Mouse (Mus musculus): ENCODE measurements around the gene Pde4d. TPM values are rescaled to one million over a fixed set of nuclear protein-coding genes. Genes with fewer than 3 reads are reported as not detected.

Pde4d gene
- polyA plus RNA-seq, 1 experiment from 2014 or later = 9.8 TPM

GRCm38 (mm10) chr13:109692851-109693250 lies 1243.1 kb downstream of the Pde4d start:
- Histone ChIP-seq H3K4me1 (no peaks in the 10 kb centered on the region), H3K4me3 (no peak overlapping the region), H3K9me3 (no peaks in the 10 kb centered on the region), H3K27ac (no peak overlapping the region), H3K36me3 (replicated peaks) (no peaks in the 10 kb centered on the region), H3K27me3 (ENCODE audit: poor library complexity, severe bottlenecking) (no peaks in the 10 kb centered on the region)
- no peak for DNase-seq (ENCODE audit: extremely low spot score, low spot score)
- 82% methylated on average over 3 of the region's 3 CpGs for WGBS

- DNase-seq (ENCODE audit: extremely low spot score, low spot score) = no peak
- H3K4me1 ChIP-seq = no peaks in the 10 kb centered on the region
- H3K9me3 ChIP-seq = no peaks in the 10 kb centered on the region
- H3K4me3 ChIP-seq = no peak overlapping the region
- WGBS = 97% methylated on average over 2 of the region's 2 CpGs
- H3K27me3 ChIP-seq (ENCODE audit: poor library complexity, severe bottlenecking) = no peaks in the 10 kb centered on the region
- no peak overlapping the region for H3K27ac ChIP-seq
- H3K36me3 ChIP-seq (replicated peaks) = no peaks in the 10 kb centered on the region
Measured at GRCm38 (mm10) chr13:109693769-109694168, 1244.0 kb downstream of the Pde4d start.

- H3K4me3 ChIP-seq = no peak overlapping the region
- no peaks in the 10 kb centered on the region for H3K9me3 ChIP-seq
- WGBS = 92% methylated on average over 2 of the region's 2 CpGs
- H3K4me1 ChIP-seq = no peaks in the 10 kb centered on the region
- DNase-seq (ENCODE audit: extremely low spot score, low spot score) = no peak
- H3K27me3 ChIP-seq (ENCODE audit: poor library complexity, severe bottlenecking) = no peaks in the 10 kb centered on the region
- no peak overlapping the region for H3K27ac ChIP-seq
- H3K36me3 ChIP-seq (replicated peaks) = no peaks in the 10 kb centered on the region
Measured at GRCm38 (mm10) chr13:109694293-109694692, 1244.5 kb downstream of the Pde4d start.

GRCm38 (mm10) chr13:109695098-109695497 lies 1245.3 kb downstream of the Pde4d start:
- 90% methylated on average over 6 of the region's 6 CpGs for WGBS
- H3K36me3 ChIP-seq (replicated peaks) = no peaks in the 10 kb centered on the region
- H3K4me3 ChIP-seq = no peak overlapping the region
- DNase-seq (ENCODE audit: extremely low spot score, low spot score) = no peak
- H3K27ac ChIP-seq = no peak overlapping the region
- no peaks in the 10 kb centered on the region for H3K4me1 ChIP-seq
- H3K9me3 ChIP-seq = no peaks in the 10 kb centered on the region
- no peaks in the 10 kb centered on the region for H3K27me3 ChIP-seq (ENCODE audit: poor library complexity, severe bottlenecking)

GRCm38 (mm10) chr13:109706141-109706540 lies 1256.4 kb downstream of the Pde4d start:
- 85% methylated on average over 2 of the region's 2 CpGs for WGBS
- H3K4me1 ChIP-seq = peaks cover 19% of the 10 kb centered on the region
- H3K27me3 ChIP-seq (ENCODE audit: poor library complexity, severe bottlenecking) = no peaks in the 10 kb centered on the region
- no peaks in the 10 kb centered on the region for H3K9me3 ChIP-seq
- no peak overlapping the region for H3K27ac ChIP-seq
- no peaks in the 10 kb centered on the region for H3K36me3 ChIP-seq (replicated peaks)
- DNase-seq (ENCODE audit: extremely low spot score, low spot score) = no peak
- H3K4me3 ChIP-seq = no peak overlapping the region

- Histone ChIP-seq H3K4me3 (no peak overlapping the region), H3K4me1 (peaks cover 19% of the 10 kb centered on the region), H3K27me3 (ENCODE audit: poor library complexity, severe bottlenecking) (no peaks in the 10 kb centered on the region), H3K36me3 (replicated peaks) (no peaks in the 10 kb centered on the region), H3K9me3 (no peaks in the 10 kb centered on the region), H3K27ac (no peak overlapping the region)
- 79% methylated on average over 5 of the region's 5 CpGs for WGBS
- DNase-seq (ENCODE audit: extremely low spot score, low spot score) = no peak
Measured at GRCm38 (mm10) chr13:109706579-109706978, 1256.8 kb downstream of the Pde4d start.

GRCm38 (mm10) chr13:109707154-109707553 lies 1257.4 kb downstream of the Pde4d start:
- Histone ChIP-seq H3K27me3 (ENCODE audit: poor library complexity, severe bottlenecking) (no peaks in the 10 kb centered on the region), H3K4me3 (no peak overlapping the region), H3K36me3 (replicated peaks) (no peaks in the 10 kb centered on the region), H3K27ac (no peak overlapping the region), H3K4me1 (peaks cover 16% of the 10 kb centered on the region), H3K9me3 (no peaks in the 10 kb centered on the region)
- WGBS = 86% methylated on average over 4 of the region's 4 CpGs
- no peak for DNase-seq (ENCODE audit: extremely low spot score, low spot score)

- no peaks in the 10 kb centered on the region for H3K36me3 ChIP-seq (replicated peaks)
- H3K27ac ChIP-seq = no peak overlapping the region
- H3K4me3 ChIP-seq = no peak overlapping the region
- 87% methylated on average over 2 of the region's 2 CpGs for WGBS
- no peaks in the 10 kb centered on the region for H3K9me3 ChIP-seq
- H3K4me1 ChIP-seq = peaks cover 16% of the 10 kb centered on the region
- DNase-seq (ENCODE audit: extremely low spot score, low spot score) = no peak
- no peaks in the 10 kb centered on the region for H3K27me3 ChIP-seq (ENCODE audit: poor library complexity, severe bottlenecking)
Measured at GRCm38 (mm10) chr13:109708326-109708725, 1258.6 kb downstream of the Pde4d start.

GRCm38 (mm10) chr13:109714581-109714980 lies 1264.8 kb downstream of the Pde4d start:
- no peaks in the 10 kb centered on the region for H3K27me3 ChIP-seq (ENCODE audit: poor library complexity, severe bottlenecking)
- no peaks in the 10 kb centered on the region for H3K9me3 ChIP-seq
- no peaks in the 10 kb centered on the region for H3K4me1 ChIP-seq
- no peak overlapping the region for H3K27ac ChIP-seq
- WGBS = 96% methylated on average over 2 of the region's 2 CpGs
- H3K4me3 ChIP-seq = no peak overlapping the region
- H3K36me3 ChIP-seq (replicated peaks) = no peaks in the 10 kb centered on the region
- DNase-seq (ENCODE audit: extremely low spot score, low spot score) = no peak

GRCm38 (mm10) chr13:109715321-109715720 lies 1265.6 kb downstream of the Pde4d start:
- Histone ChIP-seq H3K9me3 (no peaks in the 10 kb centered on the region), H3K4me1 (no peaks in the 10 kb centered on the region), H3K4me3 (no peak overlapping the region), H3K36me3 (replicated peaks) (no peaks in the 10 kb centered on the region), H3K27me3 (ENCODE audit: poor library complexity, severe bottlenecking) (no peaks in the 10 kb centered on the region), H3K27ac (no peak overlapping the region)
- no peak for DNase-seq (ENCODE audit: extremely low spot score, low spot score)
- 70% methylated on average over 1 of the region's 1 CpGs for WGBS

- H3K9me3 ChIP-seq = no peaks in the 10 kb centered on the region
- no peak overlapping the region for H3K4me3 ChIP-seq
- no peaks in the 10 kb centered on the region for H3K4me1 ChIP-seq
- H3K36me3 ChIP-seq (replicated peaks) = no peaks in the 10 kb centered on the region
- H3K27ac ChIP-seq = no peak overlapping the region
- WGBS = 88% methylated on average over 2 of the region's 2 CpGs
- DNase-seq (ENCODE audit: extremely low spot score, low spot score) = no peak
- no peaks in the 10 kb centered on the region for H3K27me3 ChIP-seq (ENCODE audit: poor library complexity, severe bottlenecking)
Measured at GRCm38 (mm10) chr13:109720127-109720713, 1270.5 kb downstream of the Pde4d start.

- no peak for DNase-seq (ENCODE audit: extremely low spot score, low spot score)
- Histone ChIP-seq H3K27me3 (ENCODE audit: poor library complexity, severe bottlenecking) (no peaks in the 10 kb centered on the region), H3K4me3 (no peak overlapping the region), H3K4me1 (no peaks in the 10 kb centered on the region), H3K36me3 (replicated peaks) (no peaks in the 10 kb centered on the region), H3K9me3 (no peaks in the 10 kb centered on the region), H3K27ac (no peak overlapping the region)
- WGBS = 88% methylated on average over 6 of the region's 6 CpGs
Measured at GRCm38 (mm10) chr13:109722237-109723119, 1272.7 kb downstream of the Pde4d start.

GRCm38 (mm10) chr13:109727346-109727745 lies 1277.6 kb downstream of the Pde4d start:
- WGBS = 80% methylated on average over 5 of the region's 5 CpGs
- DNase-seq (ENCODE audit: extremely low spot score, low spot score) = no peak
- no peaks in the 10 kb centered on the region for H3K9me3 ChIP-seq

More at GRCm38 (mm10) chr13:109727346-109727745, 1277.6 kb downstream of the Pde4d start:
- H3K27me3 ChIP-seq (ENCODE audit: poor library complexity, severe bottlenecking) = no peaks in the 10 kb centered on the region
- no peaks in the 10 kb centered on the region for H3K4me1 ChIP-seq
- H3K4me3 ChIP-seq = no peak overlapping the region
- H3K36me3 ChIP-seq (replicated peaks) = no peaks in the 10 kb centered on the region
- no peak overlapping the region for H3K27ac ChIP-seq

Measured in forebrain, embryonic 10.5 days (tissue).